Mouse (Mus musculus): ENCODE measurements around the gene Irx5. TPM values are rescaled to one million over a fixed set of nuclear protein-coding genes. Genes with fewer than 3 reads are reported as not detected.

Gene Irx5
- total RNA-seq (2021) = under 1 TPM in 1 of 2 experiments, not detected in 1; 0.14 TPM

DNA sequence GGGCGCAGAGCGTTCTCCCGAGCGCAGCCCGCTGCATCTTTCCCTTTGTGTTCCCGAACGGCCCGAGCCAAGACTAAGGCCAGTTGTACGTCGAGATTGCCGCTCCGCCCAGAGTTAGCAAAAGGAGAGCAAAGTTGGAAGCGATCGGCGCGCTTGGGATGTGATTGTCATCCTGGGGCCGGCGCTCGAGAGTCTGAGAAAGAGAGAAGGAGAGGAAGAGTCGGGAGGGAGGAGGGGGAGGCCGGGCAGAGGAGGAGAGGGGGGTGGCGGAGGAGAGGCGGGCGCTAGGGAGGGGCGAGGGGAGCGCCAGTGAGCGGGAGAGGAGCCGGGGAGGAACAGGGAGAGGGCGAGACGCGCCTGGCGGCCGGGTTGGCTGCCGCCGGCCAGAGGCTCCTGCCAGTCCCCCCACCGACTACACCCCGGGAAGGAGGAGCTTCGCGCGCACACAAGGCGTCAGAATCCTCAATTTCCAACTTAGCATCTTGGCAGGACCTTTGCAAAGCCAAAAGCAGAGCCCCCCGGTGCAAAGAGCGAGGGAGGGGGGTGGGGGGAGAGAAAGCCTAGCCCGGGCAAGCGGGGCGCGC, at the start of gene Irx5:
Gene Irx5, plus strand, starts transcription at position 228 of the 584 bp plus-strand sequence.
- DNase-seq (ENCODE audit: extremely low spot score in 1 of 2, low spot score in 1 of 2) = no peak

DNA sequence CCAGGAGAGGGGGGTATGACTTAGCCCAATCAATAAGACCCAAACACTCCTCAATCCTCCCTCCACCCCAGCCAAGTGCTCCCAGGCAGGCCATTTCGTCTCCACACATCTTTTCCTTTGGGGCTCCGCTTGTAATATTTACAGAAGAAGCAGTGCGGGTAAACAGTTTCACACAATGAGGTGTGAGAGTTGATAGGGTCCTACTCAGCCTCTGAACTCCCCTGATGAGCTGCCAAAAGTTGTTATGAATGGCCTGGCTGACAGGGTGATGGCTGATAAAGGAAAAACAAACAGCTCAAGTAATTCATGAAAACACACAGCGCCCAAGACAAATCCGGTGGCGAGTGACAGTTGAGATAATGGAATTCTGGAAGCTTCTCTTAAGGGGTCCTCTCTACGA, 45.2 kb upstream of the Irx5 start:
- no peak for DNase-seq (ENCODE audit: extremely low spot score in 1 of 2, low spot score in 1 of 2)

- no peak for DNase-seq (ENCODE audit: extremely low spot score in 1 of 2, low spot score in 1 of 2)
These were observed 43.7 kb upstream of the Irx5 start for GRCm38 (mm10) chr8:92313707-92314106.

DNA sequence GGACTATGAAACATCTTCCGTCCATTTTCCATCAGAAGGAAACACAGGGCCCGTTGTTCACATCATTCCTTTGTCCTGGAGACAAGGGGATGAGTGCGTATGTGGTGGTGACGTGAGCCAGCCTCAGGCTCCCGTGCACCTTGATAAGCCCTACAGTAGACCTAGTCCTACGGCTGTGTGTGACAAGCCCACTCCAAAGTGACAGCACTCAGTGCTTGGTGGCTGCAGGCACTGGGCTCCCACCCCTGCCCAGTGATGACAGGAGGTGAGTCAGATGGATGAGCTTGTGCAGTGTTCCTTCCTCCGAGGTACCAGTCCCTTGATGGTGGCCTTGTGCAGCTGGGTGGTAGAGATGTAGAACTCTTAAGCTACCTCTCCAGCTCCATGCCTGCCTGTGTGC, 33.7 kb upstream of the Irx5 start:
- no peak for DNase-seq (ENCODE audit: extremely low spot score in 1 of 2, low spot score in 1 of 2)

DNA sequence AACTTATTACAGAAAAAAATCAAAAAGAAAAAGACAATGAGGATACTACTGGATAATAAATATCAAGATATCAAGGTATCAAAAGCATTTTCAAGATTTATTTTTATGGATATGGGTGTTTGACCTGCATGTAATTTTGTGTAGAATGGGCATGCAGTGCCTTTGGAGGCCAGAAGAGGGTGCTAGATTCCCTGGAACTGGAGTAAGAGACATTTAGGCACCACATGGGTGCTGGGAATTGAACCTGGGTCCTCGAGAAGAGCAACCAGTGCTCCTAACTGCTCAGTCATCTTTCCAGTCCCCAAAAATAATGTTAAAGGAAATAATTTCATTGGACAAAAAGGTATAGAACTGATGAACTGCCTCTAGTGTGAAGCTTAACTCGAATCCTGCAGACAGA, 30.2 kb upstream of the Irx5 start:
- no peak for DNase-seq (ENCODE audit: extremely low spot score in 1 of 2, low spot score in 1 of 2)

DNA sequence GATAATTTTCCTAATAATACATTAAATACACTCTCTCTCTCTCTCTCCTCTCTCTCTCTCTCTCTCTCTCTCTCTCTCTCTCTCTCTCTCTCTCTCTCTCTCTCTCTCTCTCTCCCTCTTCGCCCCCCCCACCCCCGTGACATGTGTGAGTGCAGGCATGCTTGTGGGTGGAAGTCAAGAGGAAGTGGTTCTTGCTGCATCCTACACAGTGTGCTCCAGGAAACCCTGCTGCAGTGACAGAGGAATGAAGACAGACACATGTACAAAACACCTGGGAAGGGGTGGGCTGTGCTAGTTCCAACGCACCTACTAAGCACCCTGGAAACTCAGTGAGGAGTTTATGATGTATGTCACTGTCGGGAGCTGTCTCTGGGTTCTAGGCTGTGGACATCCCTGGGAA, 28.2 kb upstream of the Irx5 start:
- DNase-seq (ENCODE audit: extremely low spot score in 1 of 2, low spot score in 1 of 2) = no peak

DNA sequence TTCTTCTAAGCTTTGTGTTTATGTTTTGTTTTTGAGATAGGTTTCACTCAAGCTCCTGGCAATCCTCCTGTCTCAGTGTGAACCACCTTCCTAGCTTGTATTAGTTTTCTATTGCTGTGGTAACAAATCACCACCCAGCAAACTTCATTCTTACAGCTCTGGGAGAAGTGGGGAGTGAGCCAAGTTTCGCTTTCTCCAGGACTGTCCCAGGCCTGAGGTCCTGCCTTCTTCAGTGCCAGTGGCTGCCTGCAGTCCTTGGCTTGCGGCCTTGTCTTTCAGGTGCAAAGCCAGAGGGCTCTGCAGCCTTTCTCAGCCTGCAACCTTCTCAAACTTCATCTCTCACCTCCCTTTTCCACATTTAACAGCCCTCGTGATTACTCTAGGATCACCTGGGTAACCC, 25.6 kb upstream of the Irx5 start:
- DNase-seq (ENCODE audit: extremely low spot score in 1 of 2, low spot score in 1 of 2) = no peak

- no peak for DNase-seq (ENCODE audit: extremely low spot score in 1 of 2, low spot score in 1 of 2)
These were observed 24.0 kb upstream of the Irx5 start for GRCm38 (mm10) chr8:92333406-92333805.

- no peak for DNase-seq (ENCODE audit: extremely low spot score in 1 of 2, low spot score in 1 of 2)
These were observed 22.3 kb upstream of the Irx5 start for GRCm38 (mm10) chr8:92335079-92335478.

DNA sequence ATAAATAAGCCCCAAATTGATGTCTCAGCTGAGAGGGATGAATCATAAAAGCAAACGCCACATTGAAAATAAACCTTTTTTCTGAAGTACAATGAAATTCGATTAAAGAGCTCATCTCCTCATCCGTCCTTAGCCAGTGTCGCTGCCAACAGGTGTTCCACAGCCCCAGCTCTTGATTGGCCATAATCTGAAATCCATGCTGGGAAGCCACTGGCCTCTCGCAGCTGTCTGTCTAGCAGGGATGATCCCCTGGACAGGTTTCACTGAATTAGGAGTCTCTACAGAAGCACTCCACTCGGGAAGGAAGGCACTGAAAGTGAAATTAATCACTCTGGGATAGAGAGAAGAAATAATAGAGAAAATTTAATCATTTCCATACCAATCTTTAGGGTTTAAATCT, 21.4 kb upstream of the Irx5 start:
- DNase-seq (ENCODE audit: extremely low spot score in 1 of 2, low spot score in 1 of 2) = no peak

DNA sequence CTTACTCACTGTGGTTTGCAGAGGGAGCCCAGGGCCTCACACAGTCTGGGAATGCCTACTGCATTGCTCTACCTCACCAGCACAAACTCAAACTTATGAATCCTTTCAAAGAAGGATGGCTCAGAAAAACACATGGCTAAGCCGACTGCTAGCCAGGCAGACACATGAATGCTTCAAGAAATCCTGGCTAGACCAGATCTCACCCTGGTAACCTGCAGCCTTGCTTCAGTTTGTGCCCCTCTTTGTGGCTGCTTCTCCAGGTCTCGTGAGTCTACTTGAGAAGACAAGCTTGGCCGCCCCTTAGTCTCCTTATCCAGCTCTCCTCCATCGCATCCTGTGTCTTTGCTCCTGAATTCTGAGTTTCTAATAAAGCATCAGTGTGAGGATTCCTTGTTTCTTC, 13.9 kb upstream of the Irx5 start:
- DNase-seq (ENCODE audit: extremely low spot score in 1 of 2, low spot score in 1 of 2) = no peak

DNA sequence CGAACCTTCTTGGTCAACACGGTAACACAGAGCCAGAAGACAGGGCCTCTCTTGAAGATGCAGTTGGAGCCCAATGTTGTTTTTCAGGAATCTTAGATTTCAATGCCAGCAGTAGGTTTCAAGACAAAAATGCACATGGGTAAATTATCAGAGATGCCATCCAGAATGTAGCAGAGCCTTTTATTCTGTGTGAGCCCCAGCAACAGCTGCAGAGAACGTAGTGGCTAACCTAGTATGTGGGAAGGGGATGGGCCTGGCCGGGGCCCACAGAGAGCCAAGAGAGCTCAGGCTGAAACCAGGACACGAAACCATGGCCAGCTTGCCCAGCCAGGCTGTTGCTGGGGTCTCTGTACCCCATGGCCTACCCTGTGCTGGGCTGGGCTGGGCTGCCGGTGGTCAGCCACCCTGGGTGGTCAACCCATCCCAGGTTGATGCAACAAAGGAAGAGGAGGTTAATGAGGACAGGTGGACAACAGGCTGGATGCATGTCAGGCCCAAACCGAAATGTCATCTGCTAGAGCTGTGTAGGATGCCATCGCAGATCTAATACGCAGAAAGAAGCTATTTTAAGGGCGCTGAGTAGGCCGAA, 7.4 kb upstream of the Irx5 start:
- no peak for DNase-seq (ENCODE audit: extremely low spot score in 1 of 2, low spot score in 1 of 2)

DNA sequence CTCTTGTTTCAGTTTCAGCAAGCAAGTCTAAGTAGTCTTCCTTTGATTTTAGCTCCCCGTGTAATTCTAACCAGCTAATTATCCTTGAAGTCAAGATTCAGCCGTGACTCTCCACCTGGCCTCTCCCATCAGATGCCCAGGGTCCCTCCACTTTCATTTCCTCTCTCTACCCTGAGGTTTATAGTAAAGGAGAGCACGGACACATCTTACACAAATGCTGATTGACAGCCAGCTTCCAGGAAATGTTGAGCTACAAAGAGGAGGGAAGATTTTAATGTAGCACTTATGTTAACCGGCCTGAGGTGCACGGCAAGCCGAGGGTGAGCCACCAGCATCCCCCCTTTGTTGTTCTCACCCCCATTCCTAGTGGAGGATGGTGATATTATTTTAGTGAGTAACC, 4.0 kb upstream of the Irx5 start:
- no peak for DNase-seq (ENCODE audit: extremely low spot score in 1 of 2, low spot score in 1 of 2)

- DNase-seq (ENCODE audit: extremely low spot score in 1 of 2, low spot score in 1 of 2) = no peak
These were observed 2.6 kb upstream of the Irx5 start for GRCm38 (mm10) chr8:92354536-92355482.

- peak; percentile 80 to 84 for DNase-seq (ENCODE audit: extremely low spot score in 1 of 2, low spot score in 1 of 2)
These were observed 1.5 kb upstream of the Irx5 start for GRCm38 (mm10) chr8:92355701-92356612.

- DNase-seq (ENCODE audit: extremely low spot score in 1 of 2, low spot score in 1 of 2) = no peak
These were observed 631 bp upstream of the Irx5 start for GRCm38 (mm10) chr8:92356613-92357375.

DNA sequence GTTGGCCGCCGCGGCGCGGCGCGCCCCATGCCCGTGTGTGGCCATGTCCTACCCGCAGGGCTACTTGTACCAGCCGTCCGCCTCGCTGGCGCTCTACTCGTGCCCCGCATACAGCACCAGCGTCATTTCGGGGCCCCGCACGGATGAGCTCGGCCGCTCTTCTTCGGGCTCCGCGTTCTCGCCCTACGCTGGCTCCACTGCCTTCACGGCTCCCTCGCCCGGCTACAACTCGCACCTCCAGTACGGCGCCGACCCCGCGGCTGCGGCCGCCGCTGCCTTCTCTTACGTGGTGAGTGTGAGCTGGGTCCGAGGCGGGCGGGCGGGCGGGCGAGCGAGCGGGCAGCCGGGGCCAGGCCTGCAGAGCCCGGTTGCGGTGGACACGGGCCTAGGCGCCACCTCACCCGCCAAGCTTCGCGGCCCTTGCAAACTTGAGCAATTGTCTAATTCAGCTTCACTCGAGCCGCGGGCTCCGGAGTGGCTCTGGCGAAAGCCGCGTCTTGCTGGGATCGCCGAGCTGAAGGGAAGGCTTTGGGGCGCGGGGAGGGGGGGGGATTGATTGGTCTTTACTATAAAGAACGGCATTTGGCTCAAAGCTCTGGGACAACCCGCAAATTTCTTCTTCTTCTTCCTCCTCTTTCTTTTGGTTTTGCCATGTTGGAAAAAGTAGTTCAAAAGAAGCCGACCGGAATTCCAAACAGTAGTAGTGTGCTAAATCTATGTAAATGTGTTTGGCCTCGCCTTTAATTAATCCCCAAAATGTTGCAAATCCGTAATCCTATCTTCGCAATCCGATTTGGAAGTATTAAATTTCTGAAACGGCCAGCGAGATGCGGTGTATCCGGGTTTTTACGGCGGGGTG, 945 bp downstream of the Irx5 start:
- DNase-seq (ENCODE audit: extremely low spot score in 1 of 2, low spot score in 1 of 2) = no peak

GRCm38 (mm10) chr8:92359000-92359832, 1.8 kb downstream of the Irx5 start:
- no peak for DNase-seq (ENCODE audit: extremely low spot score in 1 of 2, low spot score in 1 of 2)

Data from layer of hippocampus, postnatal 25 days (tissue).